Mouse (Mus musculus): ENCODE results near the gene P4ha3. TPM values are rescaled to one million over a fixed set of nuclear protein-coding genes. Genes with fewer than 3 reads are reported as not detected.

The P4ha3 gene
- not detected for polyA plus RNA-seq (2014; fragmentation: Illumina TruSeq; extraction: RNeasy Lipid Tissue Mini Kit (QIAGEN cat#74804); ENCODE audit: low replicate concordance)

DNA sequence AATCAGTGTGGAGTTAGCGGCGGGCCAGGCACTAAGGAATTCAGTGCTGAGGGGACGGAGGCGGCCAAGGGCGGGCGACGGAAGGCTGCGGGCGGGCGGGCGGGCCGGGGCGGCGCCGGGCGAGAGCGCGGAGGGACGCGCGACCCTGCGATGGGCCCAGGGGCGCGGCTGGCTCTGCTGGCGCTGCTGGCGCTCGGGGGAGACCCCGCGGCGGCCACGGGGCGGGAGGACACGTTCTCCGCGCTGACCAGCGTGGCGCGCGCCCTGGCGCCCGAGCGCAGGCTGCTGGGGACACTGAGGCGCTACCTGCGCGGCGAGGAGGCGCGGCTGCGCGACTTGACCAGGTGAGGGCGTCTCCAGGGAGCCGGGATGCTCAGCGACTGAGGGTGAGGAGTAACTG is at the start of gene P4ha3:
TSS of gene P4ha3 (plus strand) at position 138 of the 400 bp plus-strand sequence.

Other genes starting within 250 kb of the P4ha3 start
- gene Pold3, start 164.0 kb upstream of the P4ha3 start, polyA plus RNA-seq (2014; fragmentation: Illumina TruSeq; extraction: RNeasy Lipid Tissue Mini Kit (QIAGEN cat#74804); ENCODE audit: low replicate concordance) = 24.2 TPM
- gene Lipt2, start 126.2 kb upstream of the P4ha3 start, polyA plus RNA-seq (2014; fragmentation: Illumina TruSeq; extraction: RNeasy Lipid Tissue Mini Kit (QIAGEN cat#74804); ENCODE audit: low replicate concordance) = 13.8 TPM
- 135 TPM for gene Kcne3, start 109.0 kb upstream of the P4ha3 start, polyA plus RNA-seq (2014; fragmentation: Illumina TruSeq; extraction: RNeasy Lipid Tissue Mini Kit (QIAGEN cat#74804); ENCODE audit: low replicate concordance)
- 12.7 TPM for gene Pgm2l1, start 58.1 kb upstream of the P4ha3 start, polyA plus RNA-seq (2014; fragmentation: Illumina TruSeq; extraction: RNeasy Lipid Tissue Mini Kit (QIAGEN cat#74804); ENCODE audit: low replicate concordance)
- 25.6 TPM for gene C2cd3, start 86.7 kb downstream of the P4ha3 start, polyA plus RNA-seq (2014; fragmentation: Illumina TruSeq; extraction: RNeasy Lipid Tissue Mini Kit (QIAGEN cat#74804); ENCODE audit: low replicate concordance)
- gene Ppme1, start 86.8 kb downstream of the P4ha3 start, polyA plus RNA-seq (2014; fragmentation: Illumina TruSeq; extraction: RNeasy Lipid Tissue Mini Kit (QIAGEN cat#74804); ENCODE audit: low replicate concordance) = 144 TPM
- 0.59 TPM for gene Ucp3, start 187.5 kb downstream of the P4ha3 start, polyA plus RNA-seq (2014; fragmentation: Illumina TruSeq; extraction: RNeasy Lipid Tissue Mini Kit (QIAGEN cat#74804); ENCODE audit: low replicate concordance)
- gene Ucp2, start 207.8 kb downstream of the P4ha3 start, polyA plus RNA-seq (2014; fragmentation: Illumina TruSeq; extraction: RNeasy Lipid Tissue Mini Kit (QIAGEN cat#74804); ENCODE audit: low replicate concordance) = 16.6 TPM
- not detected for gene Dnajb13, start 229.4 kb downstream of the P4ha3 start, polyA plus RNA-seq (2014; fragmentation: Illumina TruSeq; extraction: RNeasy Lipid Tissue Mini Kit (QIAGEN cat#74804); ENCODE audit: low replicate concordance)